Mouse (Mus musculus) mammary gland, adult 2 months (tissue): Measurements from ENCODE around the gene Gm2004. TPM values are rescaled to one million over a fixed set of nuclear protein-coding genes. Genes with fewer than 3 reads are reported as not detected.

Experiments used
- polyA plus RNA-seq: library from polyadenylated mRNA; depleted of rRNA; stranded (reverse); fragments of >200 nt; gene quantifications from 2 replicates; pipeline ENCODE4 v1.2.3, GENCODE M21; 2012; ENCODE audit warnings: low replicate concordance; rRNA removed

The Gm2004 gene
- 0.16 TPM in 1 of 2 replicates, not detected in the other for polyA plus RNA-seq

GRCm38 (mm10) chr2:176149725-176150124, at the start of gene Gm2004:
TSS of gene Gm2004 (minus strand) at chr2:176149825.

Other genes starting within 250 kb of the Gm2004 start
- 0.18 and 0.49 TPM in 2 replicates for gene Zfp966, start 218.7 kb downstream of the Gm2004 start, polyA plus RNA-seq
- gene Gm2026, start 184.5 kb downstream of the Gm2004 start, polyA plus RNA-seq = 0.26 TPM in 1 of 2 replicates, not detected in the other
- 0.13 and 0.45 TPM in 2 replicates for gene 2210418O10Rik, start 76.7 kb upstream of the Gm2004 start, polyA plus RNA-seq
- not detected in 2 replicates for gene Gm11009, start 169.7 kb upstream of the Gm2004 start, polyA plus RNA-seq